Mouse (Mus musculus): Measurements from ENCODE around the gene Tenm4.

DNA sequence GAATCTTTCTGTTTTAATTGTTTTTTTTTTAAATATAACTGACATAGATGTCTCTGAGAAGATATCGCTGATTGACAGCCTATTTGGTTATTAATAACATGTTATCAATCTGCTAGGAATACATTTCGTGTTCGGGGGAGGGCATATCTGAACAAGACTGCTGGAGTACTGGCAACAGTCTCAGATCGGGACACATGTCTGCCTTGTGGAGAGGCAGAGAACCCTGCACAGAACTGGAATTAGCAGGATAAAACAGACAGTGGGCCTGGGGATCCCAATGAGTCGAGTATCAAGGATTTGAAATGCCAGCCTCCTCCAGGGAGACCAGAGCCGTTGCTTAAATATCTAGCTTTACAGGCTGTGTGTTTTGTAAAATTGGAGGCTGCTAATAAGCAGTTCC, 299.8 kb downstream of the Tenm4 start:
- TF ChIP-seq POLR2A (IDR thresholded peaks at IDR 0.05; ENCODE audit: low read depth, low read length), result no peak
- TF ChIP-seq CTCF (IDR thresholded peaks at IDR 0.05; ENCODE audit: extremely low read depth, insufficient read length, insufficient replicate concordance, low read depth, low read length), result no peak
